Mouse (Mus musculus): ENCODE data around the gene Nup153. TPM values are rescaled to one million over a fixed set of nuclear protein-coding genes. Genes with fewer than 3 reads are reported as not detected.

The Nup153 gene
- polyA plus RNA-seq, 1 experiment = 63.8 TPM

DNA sequence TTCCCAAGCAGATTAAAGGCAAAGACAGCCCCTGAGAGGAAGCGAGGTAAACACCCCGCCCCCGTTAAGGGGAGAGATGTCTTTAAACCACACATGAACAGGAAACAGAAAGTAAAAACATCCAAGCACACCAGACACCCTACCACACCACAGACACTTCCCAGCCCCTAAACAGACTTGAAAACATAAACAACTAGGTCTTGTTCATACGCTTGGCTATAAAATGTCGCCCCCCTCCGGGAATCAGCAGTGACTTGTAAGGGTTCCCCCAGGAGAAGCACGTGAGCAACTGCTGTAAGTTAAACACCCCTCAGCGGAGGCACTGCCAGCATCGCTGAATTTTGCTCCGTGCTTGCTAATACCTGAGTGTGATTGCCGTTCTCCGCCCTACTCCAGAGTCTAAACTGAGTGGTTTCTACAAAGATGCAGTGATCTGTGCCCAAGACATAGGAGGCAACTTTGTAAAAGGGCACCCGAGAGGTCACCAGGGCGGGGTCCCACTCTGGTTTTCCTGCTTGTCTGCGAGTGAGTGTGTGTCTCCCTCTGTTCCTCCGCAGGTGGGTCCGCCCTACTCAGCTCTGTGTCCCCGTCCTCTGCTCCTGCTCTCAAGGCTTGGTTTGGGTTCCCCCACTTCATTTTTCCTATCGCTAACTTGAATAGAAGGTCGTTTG is 8.2 kb upstream of the Nup153 start:
- Histone ChIP-seq H3K4me3 (ENCODE audit: extremely low read depth, insufficient read depth, insufficient read length) (peak overlapping the region; percentile 56), H3K27me3 (ENCODE audit: control insufficient read depth, insufficient read depth, low read length) (no peaks in the 10 kb centered on the region), H3K27ac (ENCODE audit: insufficient read depth, low read length) (peak overlapping the region; percentile 93), H3K36me3 (ENCODE audit: control insufficient read depth, insufficient read depth, low read length) (no peaks in the 10 kb centered on the region), H3K4me1 (ENCODE audit: control insufficient read depth, insufficient read depth, insufficient read length) (peaks cover 5% of the 10 kb centered on the region; the same call in 1 of the 2 replicates)
- DNase-seq (ENCODE audit: low read depth in 1 of 2, low spot score in 2 of 2) = peak; percentile 69 to 70
- under 1% methylated on average over 20 of the region's 20 CpGs for WGBS
- TF ChIP-seq CTCF (IDR thresholded peaks at IDR 0.05; ENCODE audit: extremely low read depth, insufficient read depth, insufficient read length, insufficient replicate concordance) (no peak), POLR2A (IDR thresholded peaks at IDR 0.05; ENCODE audit: low read depth, low read length) (peak; percentile 39)

DNA sequence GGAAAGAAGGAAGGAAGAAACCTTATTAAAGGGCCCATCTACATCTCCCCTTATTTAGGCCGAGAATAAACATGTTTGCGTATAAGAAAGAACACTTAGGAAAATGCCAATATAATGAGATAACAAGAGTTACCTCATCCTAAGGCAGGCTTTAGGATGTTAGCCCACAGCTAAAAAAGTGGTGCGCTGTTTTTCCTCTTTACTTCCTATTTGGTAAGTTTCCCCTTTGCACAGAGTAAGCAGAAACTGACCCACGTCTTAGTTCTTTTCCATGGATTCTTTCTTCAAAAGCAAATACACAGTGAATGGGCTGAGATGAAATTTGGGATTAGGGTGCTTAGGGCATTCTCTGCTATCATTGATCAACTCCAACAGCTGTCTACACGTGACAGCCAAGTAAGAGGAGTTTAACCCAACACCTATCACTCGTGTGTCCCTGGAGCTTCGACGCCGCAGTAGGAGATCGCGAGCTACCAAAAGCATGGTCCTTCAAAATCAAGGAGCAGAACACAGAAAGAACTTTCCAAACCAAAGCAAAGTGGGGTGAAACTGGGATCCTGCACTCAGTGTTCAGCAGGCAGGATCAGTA is 7.6 kb upstream of the Nup153 start:
- TF ChIP-seq CTCF (IDR thresholded peaks at IDR 0.05; ENCODE audit: extremely low read depth, insufficient read depth, insufficient read length, insufficient replicate concordance) = no peak
- TF ChIP-seq POLR2A (IDR thresholded peaks at IDR 0.05; ENCODE audit: low read depth, low read length) = no peak
- Histone ChIP-seq H3K36me3 (ENCODE audit: control insufficient read depth, insufficient read depth, low read length) (no peaks in the 10 kb centered on the region), H3K4me1 (ENCODE audit: control insufficient read depth, insufficient read depth, insufficient read length) (peaks cover 5% of the 10 kb centered on the region; the same call in 1 of the 2 replicates), H3K4me3 (ENCODE audit: extremely low read depth, insufficient read depth, insufficient read length) (peak overlapping the region; percentile 56; the same call in 1 of the 2 replicates), H3K27ac (ENCODE audit: insufficient read depth, low read length) (peak overlapping the region; percentile 93), H3K27me3 (ENCODE audit: control insufficient read depth, insufficient read depth, low read length) (no peaks in the 10 kb centered on the region)
- DNase-seq (ENCODE audit: low read depth in 1 of 2, low spot score in 2 of 2) = no peak
- 18% methylated on average over 11 of the region's 11 CpGs for WGBS

DNA sequence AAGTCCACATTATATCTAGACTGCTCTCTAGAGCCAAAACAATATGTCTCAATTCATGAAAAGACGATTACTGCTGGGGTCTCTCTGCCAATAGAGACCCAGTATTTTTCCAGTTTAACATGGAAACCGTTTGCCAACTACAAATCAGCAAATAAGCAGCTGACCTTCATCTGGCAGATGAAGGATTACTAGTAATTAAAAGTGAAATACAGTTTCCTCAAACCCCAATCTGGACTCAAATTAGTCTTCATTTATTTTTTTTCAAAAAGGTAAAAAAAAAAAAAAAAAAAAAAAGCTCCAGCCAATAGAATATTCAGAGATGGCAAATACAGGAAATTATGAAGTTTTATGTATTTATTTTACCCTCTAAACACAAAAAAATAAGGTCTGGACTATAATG is 2.3 kb upstream of the Nup153 start:
- Histone ChIP-seq H3K27ac (ENCODE audit: insufficient read depth, low read length) (no peak overlapping the region), H3K4me3 (ENCODE audit: extremely low read depth, insufficient read depth, insufficient read length) (no peak overlapping the region), H3K4me1 (ENCODE audit: control insufficient read depth, insufficient read depth, insufficient read length) (peaks cover 2% of the 10 kb centered on the region; the same call in 1 of the 2 replicates), H3K27me3 (ENCODE audit: control insufficient read depth, insufficient read depth, low read length) (no peaks in the 10 kb centered on the region), H3K36me3 (ENCODE audit: control insufficient read depth, insufficient read depth, low read length) (no peaks in the 10 kb centered on the region)
- 86% methylated on average over 2 of the region's 2 CpGs for WGBS
- TF ChIP-seq POLR2A (IDR thresholded peaks at IDR 0.05; ENCODE audit: low read depth, low read length) (no peak), CTCF (IDR thresholded peaks at IDR 0.05; ENCODE audit: extremely low read depth, insufficient read depth, insufficient read length, insufficient replicate concordance) (no peak)
- no peak for DNase-seq (ENCODE audit: low read depth in 1 of 2, low spot score in 2 of 2)

DNA sequence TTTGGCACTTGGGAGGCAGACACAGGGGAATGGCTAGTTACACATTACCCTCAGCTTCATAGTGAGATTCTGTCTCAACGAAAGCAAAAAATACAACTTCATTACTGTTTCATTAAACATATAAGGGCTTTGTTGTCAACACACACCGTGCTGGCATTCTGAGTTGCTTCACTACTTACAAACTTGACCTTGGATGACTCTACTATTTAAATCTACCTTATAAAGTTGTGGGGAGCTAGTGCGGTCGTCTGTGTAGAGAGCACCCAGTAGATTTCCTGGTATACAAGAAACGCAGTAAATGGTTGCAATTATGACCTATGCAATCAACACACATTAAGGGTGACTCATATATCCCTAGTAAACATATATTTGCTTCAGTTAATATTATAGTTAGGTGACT is 671 bp upstream of the Nup153 start:
- peak overlapping the region; percentile 65 for H3K4me3 ChIP-seq (ENCODE audit: extremely low read depth, insufficient read depth, insufficient read length)
- 32% methylated on average over 5 of the region's 5 CpGs for WGBS
- no peak for TF ChIP-seq POLR2A (IDR thresholded peaks at IDR 0.05; ENCODE audit: low read depth, low read length)
- TF ChIP-seq CTCF (IDR thresholded peaks at IDR 0.05; ENCODE audit: extremely low read depth, insufficient read depth, insufficient read length, insufficient replicate concordance) = no peak

DNA sequence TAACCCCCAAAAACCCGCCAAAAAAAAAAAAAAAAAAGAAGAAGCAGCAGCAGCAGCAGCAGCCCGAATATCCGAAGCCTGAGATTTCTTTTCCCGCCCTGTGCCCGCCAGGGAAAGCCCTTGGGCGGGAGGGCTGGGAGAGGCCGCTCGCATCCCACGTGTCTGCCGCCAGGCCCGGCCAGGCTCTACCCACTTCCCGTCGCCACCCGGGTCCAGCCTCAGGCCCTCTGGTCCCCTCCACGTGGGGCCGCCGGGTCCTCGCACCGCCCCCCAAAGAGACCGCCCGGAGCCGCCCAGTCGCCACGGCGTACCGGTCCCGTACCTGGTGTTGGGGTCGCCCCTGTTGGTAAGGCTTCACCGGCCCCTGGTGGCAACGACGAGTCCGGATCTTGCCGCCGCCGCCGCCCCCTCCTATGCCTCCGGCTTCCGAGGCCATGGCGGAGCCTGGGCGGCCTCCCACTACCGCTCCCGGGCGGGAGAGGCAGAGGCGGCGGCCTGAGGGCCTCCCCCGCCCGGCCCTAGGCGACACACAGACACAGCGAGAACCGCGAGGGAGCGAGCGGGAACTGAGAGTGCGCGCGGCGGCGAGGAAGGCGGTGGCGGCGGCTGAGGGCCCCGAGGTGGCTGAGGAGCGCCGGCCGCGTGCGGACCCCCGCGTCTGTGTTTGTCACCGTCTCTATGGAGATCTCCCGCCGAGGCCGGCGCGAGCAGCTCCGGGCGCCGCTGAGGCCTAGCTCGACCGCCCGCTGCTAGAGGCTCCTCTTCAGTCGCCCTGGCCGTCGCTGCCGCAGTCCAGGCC is 503 bp downstream of the Nup153 start:
- peaks cover 2% of the 10 kb centered on the region; the same call in 1 of the 2 replicates for H3K4me1 ChIP-seq (ENCODE audit: control insufficient read depth, insufficient read depth, insufficient read length)
- DNase-seq (ENCODE audit: low read depth in 1 of 2, low spot score in 2 of 2) = peak in 1 of 2 experiments; percentile 61
- H3K27ac ChIP-seq (ENCODE audit: insufficient read depth, low read length) = peak overlapping the region; percentile 93
- TF ChIP-seq CTCF (IDR thresholded peaks at IDR 0.05; ENCODE audit: extremely low read depth, insufficient read depth, insufficient read length, insufficient replicate concordance) (no peak), POLR2A (IDR thresholded peaks at IDR 0.05; ENCODE audit: low read depth, low read length) (no peak; the same call in 1 of the 2 replicates)
- under 1% methylated on average over 84 of the region's 85 CpGs for WGBS
- H3K4me3 ChIP-seq (ENCODE audit: extremely low read depth, insufficient read depth, insufficient read length) = peak overlapping the region; percentile 85
- no peaks in the 10 kb centered on the region for H3K36me3 ChIP-seq (ENCODE audit: control insufficient read depth, insufficient read depth, low read length)
- H3K27me3 ChIP-seq (ENCODE audit: control insufficient read depth, insufficient read depth, low read length) = no peaks in the 10 kb centered on the region

More for the DNA sequence above, 671 bp upstream of the Nup153 start:
- Histone ChIP-seq H3K4me1 (ENCODE audit: control insufficient read depth, insufficient read depth, insufficient read length) (peaks cover 2% of the 10 kb centered on the region; the same call in 1 of the 2 replicates), H3K27ac (ENCODE audit: insufficient read depth, low read length) (peak overlapping the region; percentile 54), H3K36me3 (ENCODE audit: control insufficient read depth, insufficient read depth, low read length) (no peaks in the 10 kb centered on the region), H3K27me3 (ENCODE audit: control insufficient read depth, insufficient read depth, low read length) (no peaks in the 10 kb centered on the region)
- DNase-seq (ENCODE audit: low read depth in 1 of 2, low spot score in 2 of 2) = no peak

DNA sequence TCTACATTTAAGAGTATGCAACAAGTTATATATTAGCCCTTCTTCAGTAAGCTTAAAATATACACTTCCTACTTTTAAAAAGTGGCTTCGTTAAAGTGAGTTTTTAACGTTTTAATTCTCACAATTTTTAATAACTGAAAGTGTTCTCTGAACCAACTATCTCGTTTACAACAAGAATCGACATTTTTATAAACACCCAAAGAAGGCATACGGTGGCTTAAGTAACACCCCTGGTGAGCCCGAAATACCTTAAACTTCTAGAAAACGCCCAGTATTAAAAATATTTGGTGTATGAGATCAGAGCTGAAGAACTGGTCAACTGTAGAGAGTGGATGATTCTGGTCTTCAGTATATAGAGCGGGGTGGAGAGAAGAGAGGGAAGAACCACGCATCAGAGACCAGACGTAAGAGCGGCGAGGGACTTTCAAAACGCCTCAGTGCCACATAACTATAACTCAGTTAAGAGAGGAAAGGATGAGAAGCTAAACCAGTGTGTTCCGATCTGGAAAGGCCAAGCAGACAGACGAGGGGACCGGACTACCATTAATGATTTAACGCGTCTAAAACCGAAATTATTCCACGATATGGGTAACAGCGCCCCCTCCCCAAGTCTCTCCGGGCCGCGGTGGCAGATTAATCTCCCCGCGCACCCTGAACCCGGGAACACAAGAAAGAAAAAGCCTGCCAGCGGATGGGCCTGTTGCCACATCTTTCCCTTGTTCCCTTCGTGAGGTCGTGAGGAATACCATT is 1.3 kb downstream of the Nup153 start:
- no peaks in the 10 kb centered on the region for H3K36me3 ChIP-seq (ENCODE audit: control insufficient read depth, insufficient read depth, low read length)
- peak in 1 of 2 experiments; percentile 25 for DNase-seq (ENCODE audit: low read depth in 1 of 2, low spot score in 2 of 2)
- no peaks in the 10 kb centered on the region for H3K27me3 ChIP-seq (ENCODE audit: control insufficient read depth, insufficient read depth, low read length)
- under 1% methylated on average over 30 of the region's 30 CpGs for WGBS
- H3K4me3 ChIP-seq (ENCODE audit: extremely low read depth, insufficient read depth, insufficient read length) = peak overlapping the region; percentile 85
- H3K4me1 ChIP-seq (ENCODE audit: control insufficient read depth, insufficient read depth, insufficient read length) = peaks cover 2% of the 10 kb centered on the region; the same call in 1 of the 2 replicates
- peak overlapping the region; percentile 93 for H3K27ac ChIP-seq (ENCODE audit: insufficient read depth, low read length)
- TF ChIP-seq CTCF (IDR thresholded peaks at IDR 0.05; ENCODE audit: extremely low read depth, insufficient read depth, insufficient read length, insufficient replicate concordance) = no peak
- no peak for TF ChIP-seq POLR2A (IDR thresholded peaks at IDR 0.05; ENCODE audit: low read depth, low read length)

Data from spleen, adult 2 months (tissue).